Mouse (Mus musculus): ENCODE measurements around the gene Akap9. TPM values are rescaled to one million over a fixed set of nuclear protein-coding genes. Genes with fewer than 3 reads are reported as not detected.

Gene Akap9
- polyA plus RNA-seq, 1 experiment from 2014 or later: 369 TPM

- Histone ChIP-seq H3K4me1 (no peaks in the 10 kb centered on the region), H3K27ac (no peak overlapping the region), H3K36me3 (ENCODE audit: poor library complexity, severe bottlenecking) (peaks cover 78% of the 10 kb centered on the region), H3K9ac (no peak overlapping the region), H3K4me2 (no peak overlapping the region), H3K9me3 (replicated peaks) (no peaks in the 10 kb centered on the region), H3K27me3 (no peaks in the 10 kb centered on the region), H3K4me3 (no peak overlapping the region)
- peak; percentile 48; the same call in 1 of the 2 replicates for ATAC-seq
- 85% methylated on average over 3 of the region's 3 CpGs for WGBS
Measured at GRCm38 (mm10) chr5:4079086-4079485, 151.2 kb downstream of the Akap9 start.

- H3K36me3 ChIP-seq (ENCODE audit: poor library complexity, severe bottlenecking): peaks cover 88% of the 10 kb centered on the region
- WGBS: 91% methylated on average over 2 of the region's 2 CpGs
Measured at GRCm38 (mm10) chr5:4080861-4081260, 153.0 kb downstream of the Akap9 start.

GRCm38 (mm10) chr5:4081513-4081912, 153.7 kb downstream of the Akap9 start:
- 94% methylated on average over 2 of the region's 2 CpGs for WGBS

More at GRCm38 (mm10) chr5:4080861-4081260, 153.0 kb downstream of the Akap9 start:
- no peak overlapping the region for H3K9ac ChIP-seq
- no peak overlapping the region for H3K4me2 ChIP-seq
- no peaks in the 10 kb centered on the region for H3K9me3 ChIP-seq (replicated peaks)
- no peak for ATAC-seq
- no peaks in the 10 kb centered on the region for H3K27me3 ChIP-seq
- no peak overlapping the region for H3K27ac ChIP-seq
- no peak overlapping the region for H3K4me3 ChIP-seq
- no peaks in the 10 kb centered on the region for H3K4me1 ChIP-seq

GRCm38 (mm10) chr5:4084948-4085347, 157.1 kb downstream of the Akap9 start:
- H3K27ac ChIP-seq: no peak overlapping the region

More at GRCm38 (mm10) chr5:4081513-4081912, 153.7 kb downstream of the Akap9 start:
- no peak for ATAC-seq
- Histone ChIP-seq H3K4me1 (no peaks in the 10 kb centered on the region), H3K9ac (no peak overlapping the region), H3K9me3 (replicated peaks) (no peaks in the 10 kb centered on the region), H3K27me3 (no peaks in the 10 kb centered on the region), H3K4me2 (no peak overlapping the region), H3K4me3 (no peak overlapping the region), H3K36me3 (ENCODE audit: poor library complexity, severe bottlenecking) (peaks cover 90% of the 10 kb centered on the region), H3K27ac (no peak overlapping the region)

GRCm38 (mm10) chr5:4086309-4086708, 158.5 kb downstream of the Akap9 start:
- 89% methylated on average over 4 of the region's 4 CpGs for WGBS
- H3K27ac ChIP-seq: no peak overlapping the region
- H3K9me3 ChIP-seq (replicated peaks): no peaks in the 10 kb centered on the region
- H3K4me1 ChIP-seq: no peaks in the 10 kb centered on the region
- H3K9ac ChIP-seq: no peak overlapping the region
- H3K4me3 ChIP-seq: no peak overlapping the region
- H3K27me3 ChIP-seq: no peaks in the 10 kb centered on the region
- H3K36me3 ChIP-seq (ENCODE audit: poor library complexity, severe bottlenecking): peaks cover 92% of the 10 kb centered on the region
- no peak overlapping the region for H3K4me2 ChIP-seq
- no peak for ATAC-seq

More at GRCm38 (mm10) chr5:4084948-4085347, 157.1 kb downstream of the Akap9 start:
- H3K9ac ChIP-seq: no peak overlapping the region
- no peak for ATAC-seq
- no peaks in the 10 kb centered on the region for H3K4me1 ChIP-seq
- 94% methylated on average over 7 of the region's 7 CpGs for WGBS
- H3K36me3 ChIP-seq (ENCODE audit: poor library complexity, severe bottlenecking): peaks cover 93% of the 10 kb centered on the region
- no peak overlapping the region for H3K4me3 ChIP-seq
- no peak overlapping the region for H3K4me2 ChIP-seq
- no peaks in the 10 kb centered on the region for H3K9me3 ChIP-seq (replicated peaks)
- no peaks in the 10 kb centered on the region for H3K27me3 ChIP-seq

- no peak overlapping the region; the same call in 1 of the 2 replicates for H3K27ac ChIP-seq
- no peaks in the 10 kb centered on the region for H3K27me3 ChIP-seq
- no peak overlapping the region for H3K9ac ChIP-seq
- H3K9me3 ChIP-seq (replicated peaks): no peaks in the 10 kb centered on the region
- 97% methylated on average over 5 of the region's 5 CpGs for WGBS
- no peaks in the 10 kb centered on the region for H3K4me1 ChIP-seq
- H3K4me2 ChIP-seq: no peak overlapping the region
- ATAC-seq: no peak
- H3K4me3 ChIP-seq: no peak overlapping the region
- peaks cover 92% of the 10 kb centered on the region for H3K36me3 ChIP-seq (ENCODE audit: poor library complexity, severe bottlenecking)
Measured at GRCm38 (mm10) chr5:4088190-4088589, 160.3 kb downstream of the Akap9 start.

- Histone ChIP-seq H3K27me3 (no peaks in the 10 kb centered on the region), H3K4me3 (no peak overlapping the region), H3K9me3 (replicated peaks) (no peaks in the 10 kb centered on the region), H3K27ac (no peak overlapping the region), H3K9ac (no peak overlapping the region), H3K36me3 (ENCODE audit: poor library complexity, severe bottlenecking) (peaks cover 76% of the 10 kb centered on the region), H3K4me2 (no peak overlapping the region), H3K4me1 (no peaks in the 10 kb centered on the region)
- WGBS: 94% methylated on average over 5 of the region's 5 CpGs
- ATAC-seq: no peak
Measured at GRCm38 (mm10) chr5:4094471-4094870, 166.6 kb downstream of the Akap9 start.

- Histone ChIP-seq H3K9me3 (replicated peaks) (no peaks in the 10 kb centered on the region), H3K36me3 (ENCODE audit: poor library complexity, severe bottlenecking) (peaks cover 51% of the 10 kb centered on the region), H3K4me3 (no peak overlapping the region), H3K4me2 (no peak overlapping the region), H3K27ac (no peak overlapping the region), H3K4me1 (peaks cover 22% of the 10 kb centered on the region), H3K27me3 (no peaks in the 10 kb centered on the region), H3K9ac (no peak overlapping the region)
- ATAC-seq: no peak
- 95% methylated on average over 4 of the region's 4 CpGs for WGBS
Measured at GRCm38 (mm10) chr5:4101031-4101430, 173.2 kb downstream of the Akap9 start.

GRCm38 (mm10) chr5:4101770-4102169, 173.9 kb downstream of the Akap9 start:
- WGBS: 100% methylated on average over 2 of the region's 2 CpGs
- H3K4me2 ChIP-seq: no peak overlapping the region
- no peak for ATAC-seq
- peaks cover 22% of the 10 kb centered on the region for H3K4me1 ChIP-seq
- peaks cover 51% of the 10 kb centered on the region for H3K36me3 ChIP-seq (ENCODE audit: poor library complexity, severe bottlenecking)
- no peaks in the 10 kb centered on the region for H3K27me3 ChIP-seq
- no peak overlapping the region for H3K27ac ChIP-seq
- no peak overlapping the region for H3K4me3 ChIP-seq
- no peak overlapping the region for H3K9ac ChIP-seq
- no peaks in the 10 kb centered on the region for H3K9me3 ChIP-seq (replicated peaks)

GRCm38 (mm10) chr5:4103626-4104340, 175.9 kb downstream of the Akap9 start:
- Histone ChIP-seq H3K4me2 (peak overlapping the region; percentile 71), H3K9ac (peak overlapping the region; percentile 96), H3K27ac (peak overlapping the region; percentile 98), H3K36me3 (ENCODE audit: poor library complexity, severe bottlenecking) (peaks cover 36% of the 10 kb centered on the region), H3K4me1 (peaks cover 22% of the 10 kb centered on the region), H3K9me3 (replicated peaks) (no peaks in the 10 kb centered on the region), H3K27me3 (no peaks in the 10 kb centered on the region), H3K4me3 (peak overlapping the region; percentile 97)
- ATAC-seq: peak; percentile 2
- under 1% methylated on average over 41 of the region's 41 CpGs for WGBS

- peaks cover 29% of the 10 kb centered on the region for H3K36me3 ChIP-seq (ENCODE audit: poor library complexity, severe bottlenecking)
- peak within 1 kb of the TSS; percentile 98 for H3K27ac ChIP-seq
- WGBS: under 1% methylated on average over 59 of the region's 59 CpGs
- peak within 1 kb of the TSS; percentile 96 for H3K9ac ChIP-seq
- peak; percentile 98 for ATAC-seq
- H3K4me3 ChIP-seq: peak within 1 kb of the TSS; percentile 97
- H3K9me3 ChIP-seq (replicated peaks): no peaks in the 10 kb centered on the region
- no peaks in the 10 kb centered on the region for H3K27me3 ChIP-seq
- peak within 1 kb of the TSS; percentile 71 for H3K4me2 ChIP-seq
- H3K4me1 ChIP-seq: peaks cover 22% of the 10 kb centered on the region
Measured at GRCm38 (mm10) chr5:4104341-4105040, 176.6 kb downstream of the Akap9 start, which contains the start of gene Cyp51. Gene Cyp51 (minus strand): TSS chr5:4104746.

- H3K4me3 ChIP-seq: no peak overlapping the region
- no peak overlapping the region for H3K9ac ChIP-seq
- no peak for ATAC-seq
- H3K27me3 ChIP-seq: no peaks in the 10 kb centered on the region
- no peak overlapping the region for H3K27ac ChIP-seq
- peaks cover 19% of the 10 kb centered on the region for H3K36me3 ChIP-seq (ENCODE audit: poor library complexity, severe bottlenecking)
- no peaks in the 10 kb centered on the region for H3K9me3 ChIP-seq (replicated peaks)
- H3K4me2 ChIP-seq: no peak overlapping the region
- peaks cover 22% of the 10 kb centered on the region for H3K4me1 ChIP-seq
- WGBS: 90% methylated on average over 2 of the region's 2 CpGs
Measured at GRCm38 (mm10) chr5:4105651-4106186, 177.9 kb downstream of the Akap9 start.
